Mouse (Mus musculus) megakaryocyte-erythroid progenitor cell, adult 5-6 weeks (primary cell): Measurements from ENCODE around the gene Hsd17b6. TPM values are rescaled to one million over a fixed set of nuclear protein-coding genes. Genes with fewer than 3 reads are reported as not detected.

ENCODE experiments used
- ATAC-seq: replicated peaks from 2 replicates; pipeline ENCODE4 v1.8.0; 2016; ENCODE audit warnings: mild to moderate bottlenecking, inconsistent platforms; ENCODE audit not compliant: severe bottlenecking, poor library complexity, low FRiP score, low TSS enrichment
- total RNA-seq, 2 experiments: library from RNA; stranded (forward) in 1 of 2; stranded (reverse) in 1 of 2; fragments of 200-1000, 215-1000 nt in 1 of 2; fragments of >200 nt in 1 of 2; fragmentation: Nextera tagmentation in 1 of 2; gene quantifications; 2 replicates each; pipeline ENCODE4 v1.2.3; 2014 to 2017

The Hsd17b6 gene
- total RNA-seq, 2 experiments from 2014 or later, result 0.55 TPM; not detected in 1

- ATAC-seq, result no peak
Observed at GRCm38 (mm10) chr10:127951390-127951789, 56.0 kb downstream of the Hsd17b6 start.

- ATAC-seq, result no peak
Observed at GRCm38 (mm10) chr10:127949596-127950130, 57.7 kb downstream of the Hsd17b6 start.

GRCm38 (mm10) chr10:127945432-127946064, 61.9 kb downstream of the Hsd17b6 start:
- peak; percentile 96 for ATAC-seq

Other genes with a start within 250 kb of the Hsd17b6 start
- 0.24 TPM in 1 of 2 replicates, not detected in the other for gene Rdh1, start 247.9 kb downstream of the Hsd17b6 start, total RNA-seq (2014; fragmentation: Nextera tagmentation)
- gene Rdh1, start 247.9 kb downstream of the Hsd17b6 start, total RNA-seq (2017), result 0.05 TPM in 1 of 2 replicates, not detected in the other
- gene Rdh16f1, start 247.8 kb downstream of the Hsd17b6 start, total RNA-seq (2014; fragmentation: Nextera tagmentation), result not detected in 2 replicates
- not detected in 2 replicates for gene Rdh16f1, start 247.8 kb downstream of the Hsd17b6 start, total RNA-seq (2017)
- 0.79 TPM in 1 of 2 replicates, not detected in the other for gene Rdh9, start 231.2 kb downstream of the Hsd17b6 start, total RNA-seq (2014; fragmentation: Nextera tagmentation)
- gene Rdh9, start 231.2 kb downstream of the Hsd17b6 start, total RNA-seq (2017), result 0.76 TPM in 1 of 2 replicates, not detected in the other
- gene Rdh16, start 206.5 kb downstream of the Hsd17b6 start, total RNA-seq (2014; fragmentation: Nextera tagmentation), result not detected in 2 replicates
- not detected in 2 replicates for gene Rdh16, start 206.5 kb downstream of the Hsd17b6 start, total RNA-seq (2017)
- not detected in 2 replicates for gene Rdh19, start 157.7 kb downstream of the Hsd17b6 start, total RNA-seq (2014; fragmentation: Nextera tagmentation)
- not detected in 2 replicates for gene Rdh19, start 157.7 kb downstream of the Hsd17b6 start, total RNA-seq (2017)
- not detected in 2 replicates for gene Rdh16f2, start 141.1 kb downstream of the Hsd17b6 start, total RNA-seq (2014; fragmentation: Nextera tagmentation)
- not detected in 2 replicates for gene Rdh16f2, start 141.1 kb downstream of the Hsd17b6 start, total RNA-seq (2017)
- not detected in 2 replicates for gene Rdh7, start 118.8 kb downstream of the Hsd17b6 start, total RNA-seq (2014; fragmentation: Nextera tagmentation)
- gene Rdh7, start 118.8 kb downstream of the Hsd17b6 start, total RNA-seq (2017), result not detected in 2 replicates
- not detected in 2 replicates for gene Sdr9c7, start 109.1 kb downstream of the Hsd17b6 start, total RNA-seq (2014; fragmentation: Nextera tagmentation)
- not detected in 2 replicates for gene Sdr9c7, start 109.1 kb downstream of the Hsd17b6 start, total RNA-seq (2017)
- 99.7 and 123 TPM in 2 replicates for gene Prim1, start 7.6 kb upstream of the Hsd17b6 start, total RNA-seq (2014; fragmentation: Nextera tagmentation)
- 134 and 143 TPM in 2 replicates for gene Prim1, start 7.6 kb upstream of the Hsd17b6 start, total RNA-seq (2017)
- 1,531 and 1,673 TPM in 2 replicates for gene Naca, start 28.0 kb upstream of the Hsd17b6 start, total RNA-seq (2014; fragmentation: Nextera tagmentation)
- gene Naca, start 28.0 kb upstream of the Hsd17b6 start, total RNA-seq (2017), result 2,722 and 3,167 TPM in 2 replicates
- 210 and 260 TPM in 2 replicates for gene Ptges3, start 51.3 kb upstream of the Hsd17b6 start, total RNA-seq (2014; fragmentation: Nextera tagmentation)
- 377 and 378 TPM in 2 replicates for gene Ptges3, start 51.3 kb upstream of the Hsd17b6 start, total RNA-seq (2017)
- gene Atp5b, start 75.7 kb upstream of the Hsd17b6 start, total RNA-seq (2014; fragmentation: Nextera tagmentation), result 2,207 and 2,550 TPM in 2 replicates
- gene Atp5b, start 75.7 kb upstream of the Hsd17b6 start, total RNA-seq (2017), result 3,084 and 3,964 TPM in 2 replicates
- 43.8 and 44.6 TPM in 2 replicates for gene Baz2a, start 84.0 kb upstream of the Hsd17b6 start, total RNA-seq (2014; fragmentation: Nextera tagmentation)
- gene Baz2a, start 84.0 kb upstream of the Hsd17b6 start, total RNA-seq (2017), result 12.4 and 14.3 TPM in 2 replicates
- 25.2 and 31.5 TPM in 2 replicates for gene Rbms2, start 172.7 kb upstream of the Hsd17b6 start, total RNA-seq (2014; fragmentation: Nextera tagmentation)
- gene Rbms2, start 172.7 kb upstream of the Hsd17b6 start, total RNA-seq (2017), result 9.1 and 10.9 TPM in 2 replicates
- gene Gls2, start 186.8 kb upstream of the Hsd17b6 start, total RNA-seq (2014; fragmentation: Nextera tagmentation), result 8.8 and 15.0 TPM in 2 replicates
- gene Gls2, start 186.8 kb upstream of the Hsd17b6 start, total RNA-seq (2017), result 9.1 and 16.7 TPM in 2 replicates
- gene Spryd4, start 204.2 kb upstream of the Hsd17b6 start, total RNA-seq (2014; fragmentation: Nextera tagmentation), result 37.3 and 44.4 TPM in 2 replicates
- gene Spryd4, start 204.2 kb upstream of the Hsd17b6 start, total RNA-seq (2017), result 31.2 and 39.7 TPM in 2 replicates
- 0.74 TPM in 1 of 2 replicates, not detected in the other for gene Mip, start 218.2 kb upstream of the Hsd17b6 start, total RNA-seq (2014; fragmentation: Nextera tagmentation)
- gene Mip, start 218.2 kb upstream of the Hsd17b6 start, total RNA-seq (2017), result 1.6 TPM in 1 of 2 replicates, not detected in the other
- gene Timeless, start 224.5 kb upstream of the Hsd17b6 start, total RNA-seq (2014; fragmentation: Nextera tagmentation), result 104 and 125 TPM in 2 replicates
- gene Timeless, start 224.5 kb upstream of the Hsd17b6 start, total RNA-seq (2017), result 105 and 128 TPM in 2 replicates
- gene Apon, start 246.5 kb upstream of the Hsd17b6 start, total RNA-seq (2014; fragmentation: Nextera tagmentation), result 1.3 and 1.7 TPM in 2 replicates
- not detected in 2 replicates for gene Apon, start 246.5 kb upstream of the Hsd17b6 start, total RNA-seq (2017)